Mouse (Mus musculus) limb, embryonic 11.5 days (tissue): ENCODE measurements at regions not wholly inside any gene's neighbourhood (a gene's known extent, or its start where the extent isn't known, plus 50 kb on each side); places are given as distances from the start of the nearest gene placed in this dataset.

Source experiments
- ATAC-seq: fragments of 200-750 bp; cut with Nextera tagmentation; 2 replicates; pipeline ENCODE4 v1.8.0; 2017; ENCODE audit warnings: low read depth; ENCODE audit not compliant: insufficient number of reproducible peaks, low FRiP score, low TSS enrichment
- DNase-seq: peaks from one replicate; pipeline ENCODE4 v3.0.0-alpha.2; 2015; ENCODE audit warnings: low spot score
- H3K27ac ChIP-seq: fragments of 300-500 bp; sonication (generic); replicated peaks from 2 replicates; pipeline ENCODE4 v1.5.1; 2014; ENCODE audit warnings: low read depth, mild to moderate bottlenecking, low read length
- H3K27me3 ChIP-seq: fragments of 300-500 bp; sonication (generic); 2 replicates; pipeline ENCODE4 v1.6.1; 2014; ENCODE audit warnings: mild to moderate bottlenecking, low read length, mixed read lengths; ENCODE audit not compliant: control insufficient read depth, insufficient read depth
- H3K36me3 ChIP-seq: fragments of 300-500 bp; sonication (generic); 2 replicates; pipeline ENCODE4 v1.6.1; 2014; ENCODE audit warnings: mild to moderate bottlenecking, low read length, moderate library complexity, mixed read lengths; ENCODE audit not compliant: control insufficient read depth, insufficient read depth
- H3K4me1 ChIP-seq: fragments of 300-500 bp; sonication (generic); 2 replicates; pipeline ENCODE4 v1.6.1; 2014; ENCODE audit warnings: low read length, mixed read lengths; ENCODE audit not compliant: control insufficient read depth, insufficient read depth
- H3K4me2 ChIP-seq: fragments of 300-500 bp; sonication (generic); 2 replicates; pipeline ENCODE4 v1.6.1; 2014; ENCODE audit warnings: low read depth, mild to moderate bottlenecking, moderate library complexity; ENCODE audit not compliant: severe bottlenecking
- H3K4me3 ChIP-seq: fragments of 300-500 bp; sonication (generic); 2 replicates; pipeline ENCODE4 v1.5.1; 2014; ENCODE audit warnings: low read depth, low read length
- H3K9ac ChIP-seq: fragments of 300-500 bp; sonication (generic); 2 replicates; pipeline ENCODE4 v1.6.1; 2014; ENCODE audit warnings: mild to moderate bottlenecking, low read length
- H3K9me3 ChIP-seq: fragments of 300-500 bp; sonication (generic); 2 replicates; pipeline ENCODE4 v1.6.1; 2016; ENCODE audit warnings: low read length; ENCODE audit not compliant: control insufficient read depth
- WGBS: fragments of 180-500 bp; shearing (Covaris S2); extraction: QIAGEN DNeasy Blood & Tissue Kit; methylation state at CpG from one replicate; pipeline ENCODE4 v1.1.7; 2014; 5-methylcytosine and 5-hydroxymethylcytosine counted together

GRCm38 (mm10) chr10:125586489-125587147 lies 197.4 kb upstream of the Slc16a7 start:
- Histone ChIP-seq H3K9me3 (no peaks in the 10 kb centered on the region), H3K4me2 (no peak overlapping the region), H3K27ac (no peak overlapping the region), H3K4me1 (no peaks in the 10 kb centered on the region), H3K36me3 (no peaks in the 10 kb centered on the region), H3K27me3 (no peaks in the 10 kb centered on the region), H3K9ac (no peak overlapping the region), H3K4me3 (no peak overlapping the region)
- DNase-seq = peak; percentile 4
- 80% methylated on average over 7 of the region's 7 CpGs for WGBS
- no peak for ATAC-seq

DNA sequence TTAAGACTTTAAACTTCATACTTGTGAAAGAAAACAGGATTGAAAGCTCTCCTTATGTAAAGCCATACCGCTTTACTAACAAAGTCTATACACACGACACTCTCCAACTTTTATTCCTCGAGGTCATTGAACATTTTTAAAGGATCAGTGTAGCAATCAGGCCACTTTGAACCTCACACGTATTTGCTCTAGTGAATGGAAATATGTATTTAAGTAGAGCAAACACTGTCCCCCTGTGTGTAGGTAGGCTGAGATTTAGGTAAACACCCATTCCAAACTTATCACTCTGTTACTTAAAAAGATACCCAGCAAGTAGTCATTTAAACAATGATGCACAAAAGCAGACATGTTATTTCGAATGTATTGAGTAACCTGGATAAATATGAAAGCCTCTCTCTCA lies 203.7 kb upstream of the Slc16a7 start:
- Histone ChIP-seq H3K4me3 (no peak overlapping the region), H3K9ac (no peak overlapping the region), H3K9me3 (no peaks in the 10 kb centered on the region), H3K4me2 (no peak overlapping the region), H3K4me1 (no peaks in the 10 kb centered on the region), H3K27ac (no peak overlapping the region), H3K36me3 (no peaks in the 10 kb centered on the region), H3K27me3 (no peaks in the 10 kb centered on the region)
- DNase-seq (no peak), ATAC-seq (no peak)
- 92% methylated on average over 5 of the region's 5 CpGs for WGBS

GRCm38 (mm10) chr10:125607787-125608617 lies 218.7 kb upstream of the Slc16a7 start:
- Histone ChIP-seq H3K4me3 (no peak overlapping the region), H3K36me3 (no peaks in the 10 kb centered on the region), H3K27me3 (no peaks in the 10 kb centered on the region), H3K9ac (no peak overlapping the region), H3K9me3 (no peaks in the 10 kb centered on the region), H3K4me1 (no peaks in the 10 kb centered on the region), H3K4me2 (no peak overlapping the region), H3K27ac (no peak overlapping the region)
- 56% methylated on average over 10 of the region's 10 CpGs for WGBS
- ATAC-seq = no peak
- no peak for DNase-seq

DNA sequence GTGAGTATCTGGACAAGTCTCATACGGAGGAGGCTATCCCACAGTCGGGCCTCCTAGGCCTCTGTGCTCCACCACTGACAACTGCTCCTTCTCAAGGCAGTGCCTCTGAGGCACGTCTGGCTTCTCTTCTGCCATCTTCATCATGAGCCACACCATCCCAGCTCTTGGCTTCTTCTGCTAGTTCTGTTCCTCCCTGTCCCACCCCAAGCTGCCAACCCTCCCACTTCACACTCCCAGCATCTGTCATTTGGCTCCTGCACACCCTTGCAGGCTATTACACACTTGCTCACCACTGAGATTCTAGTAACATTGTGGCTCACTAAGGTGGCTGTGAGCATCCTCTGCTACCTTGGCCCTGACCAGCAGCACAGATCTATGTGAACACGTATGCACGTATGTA lies 221.1 kb upstream of the Slc16a7 start:
- no peak overlapping the region for H3K27ac ChIP-seq
- H3K9me3 ChIP-seq = no peaks in the 10 kb centered on the region
- no peak for ATAC-seq
- no peak overlapping the region for H3K4me2 ChIP-seq
- WGBS = 83% methylated on average over 5 of the region's 5 CpGs
- no peaks in the 10 kb centered on the region for H3K27me3 ChIP-seq
- H3K4me3 ChIP-seq = no peak overlapping the region
- no peak for DNase-seq
- H3K36me3 ChIP-seq = no peaks in the 10 kb centered on the region
- no peak overlapping the region for H3K9ac ChIP-seq
- no peaks in the 10 kb centered on the region for H3K4me1 ChIP-seq

GRCm38 (mm10) chr10:125612773-125613172 lies 223.5 kb upstream of the Slc16a7 start:
- H3K27me3 ChIP-seq = no peaks in the 10 kb centered on the region
- no peak overlapping the region for H3K9ac ChIP-seq
- no peak overlapping the region for H3K4me3 ChIP-seq
- WGBS = 89% methylated on average over 6 of the region's 6 CpGs
- H3K9me3 ChIP-seq = no peaks in the 10 kb centered on the region
- DNase-seq (no peak), ATAC-seq (no peak)
- no peaks in the 10 kb centered on the region for H3K4me1 ChIP-seq
- no peak overlapping the region for H3K4me2 ChIP-seq
- H3K27ac ChIP-seq = no peak overlapping the region
- no peaks in the 10 kb centered on the region for H3K36me3 ChIP-seq

DNA sequence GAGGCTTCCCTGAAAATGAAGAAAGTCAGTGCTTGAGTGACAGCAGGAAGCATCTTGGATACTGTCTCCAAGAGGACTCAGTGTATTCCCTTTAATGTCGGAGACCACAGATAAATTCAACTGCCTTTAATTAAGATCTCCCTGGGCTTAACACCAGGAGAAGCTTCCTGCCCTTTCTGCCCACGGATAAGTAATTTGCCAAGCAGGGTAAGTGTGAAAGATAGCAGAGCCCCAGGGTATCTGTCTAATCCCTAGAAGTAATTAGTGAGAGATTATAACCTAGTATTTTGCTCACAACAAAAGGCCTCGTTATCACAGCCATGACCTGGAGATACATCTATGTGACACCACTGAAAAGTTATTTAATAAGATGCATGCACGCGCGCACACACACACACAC lies 232.1 kb upstream of the Slc16a7 start:
- WGBS = 64% methylated on average over 6 of the region's 6 CpGs
- Histone ChIP-seq H3K27ac (no peak overlapping the region), H3K36me3 (no peaks in the 10 kb centered on the region), H3K9me3 (no peaks in the 10 kb centered on the region), H3K4me3 (no peak overlapping the region), H3K9ac (no peak overlapping the region), H3K27me3 (no peaks in the 10 kb centered on the region), H3K4me2 (no peak overlapping the region), H3K4me1 (no peaks in the 10 kb centered on the region)
- ATAC-seq (no peak), DNase-seq (no peak)

GRCm38 (mm10) chr10:125623836-125624235 lies 234.6 kb upstream of the Slc16a7 start:
- Histone ChIP-seq H3K4me3 (no peak overlapping the region), H3K27ac (no peak overlapping the region), H3K36me3 (no peaks in the 10 kb centered on the region), H3K4me1 (no peaks in the 10 kb centered on the region), H3K27me3 (no peaks in the 10 kb centered on the region), H3K9ac (no peak overlapping the region), H3K4me2 (no peak overlapping the region), H3K9me3 (no peaks in the 10 kb centered on the region)
- WGBS = 22% methylated on average over 7 of the region's 7 CpGs
- ATAC-seq (no peak), DNase-seq (no peak)

DNA sequence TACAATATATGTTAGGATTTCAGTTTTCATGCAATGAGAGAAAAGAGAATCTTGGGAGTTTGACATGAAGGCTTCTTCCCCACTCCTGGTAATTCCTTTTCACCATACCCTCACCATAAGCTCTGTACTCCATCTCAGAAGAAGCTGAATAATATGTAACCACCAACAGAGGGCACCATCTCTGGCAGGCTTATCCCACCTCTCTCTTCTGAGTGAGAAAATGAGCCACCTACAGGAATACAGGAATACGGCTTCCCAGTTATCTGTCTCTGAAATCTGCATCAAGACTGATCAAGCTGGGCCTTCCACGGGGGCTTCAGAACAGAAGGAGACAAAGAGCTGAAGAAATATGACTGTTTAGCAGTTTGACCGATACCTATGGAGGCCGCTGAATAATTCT lies 278.6 kb upstream of the Slc16a7 start:
- Histone ChIP-seq H3K4me2 (no peak overlapping the region), H3K9ac (no peak overlapping the region), H3K4me3 (no peak overlapping the region), H3K36me3 (no peaks in the 10 kb centered on the region), H3K4me1 (no peaks in the 10 kb centered on the region), H3K27me3 (no peaks in the 10 kb centered on the region), H3K27ac (no peak overlapping the region), H3K9me3 (no peaks in the 10 kb centered on the region)
- DNase-seq (no peak), ATAC-seq (no peak)
- WGBS = 91% methylated on average over 4 of the region's 4 CpGs
